Mouse (Mus musculus): ENCODE measurements at regions not wholly inside any gene's neighbourhood (a gene's known extent, or its start where the extent isn't known, plus 50 kb on each side); places are given as distances from the start of the nearest gene placed in this dataset.

- Histone ChIP-seq H3K4me3 (ENCODE audit: low read depth, low read length) (no peak overlapping the region), H3K9ac (ENCODE audit: low read length) (no peak overlapping the region), H3K27ac (ENCODE audit: low read depth, low read length) (no peak overlapping the region), H3K4me2 (ENCODE audit: low read length) (no peak overlapping the region), H3K27me3 (replicated peaks; ENCODE audit: control insufficient read depth, insufficient read depth, low read length) (no peaks in the 10 kb centered on the region), H3K36me3 (ENCODE audit: control insufficient read depth, insufficient read depth, low read length) (no peaks in the 10 kb centered on the region), H3K4me1 (ENCODE audit: control insufficient read depth, insufficient read depth, low read length) (no peaks in the 10 kb centered on the region), H3K9me3 (replicated peaks; ENCODE audit: control insufficient read depth, low read length) (no peaks in the 10 kb centered on the region)
- DNase-seq (ENCODE audit: low spot score), result peak; percentile 16
- WGBS, result 75% methylated on average over 2 of the region's 2 CpGs
- no peak for ATAC-seq
These were observed 86.4 kb upstream of the Samsn1 start for GRCm38 (mm10) chr16:76108464-76108863.

- no peak overlapping the region for H3K9ac ChIP-seq (ENCODE audit: low read length)
- H3K36me3 ChIP-seq (ENCODE audit: control insufficient read depth, insufficient read depth, low read length), result no peaks in the 10 kb centered on the region
- 91% methylated on average over 6 of the region's 6 CpGs for WGBS
- H3K9me3 ChIP-seq (replicated peaks; ENCODE audit: control insufficient read depth, low read length), result no peaks in the 10 kb centered on the region
- ATAC-seq (no peak), DNase-seq (ENCODE audit: low spot score) (no peak)
- H3K4me2 ChIP-seq (ENCODE audit: low read length), result no peak overlapping the region
- H3K27me3 ChIP-seq (replicated peaks; ENCODE audit: control insufficient read depth, insufficient read depth, low read length), result no peaks in the 10 kb centered on the region
- H3K27ac ChIP-seq (ENCODE audit: low read depth, low read length), result no peak overlapping the region
- H3K4me3 ChIP-seq (ENCODE audit: low read depth, low read length), result no peak overlapping the region
- no peaks in the 10 kb centered on the region for H3K4me1 ChIP-seq (ENCODE audit: control insufficient read depth, insufficient read depth, low read length)
These were observed 82.6 kb upstream of the Samsn1 start for GRCm38 (mm10) chr16:76104673-76105072.

GRCm38 (mm10) chr16:76101773-76102172, 79.7 kb upstream of the Samsn1 start:
- ATAC-seq, result no peak
- WGBS, result 92% methylated on average over 3 of the region's 3 CpGs

GRCm38 (mm10) chr16:76097808-76098207, 75.7 kb upstream of the Samsn1 start:
- Histone ChIP-seq H3K9ac (ENCODE audit: low read length) (no peak overlapping the region), H3K4me3 (ENCODE audit: low read depth, low read length) (no peak overlapping the region), H3K27me3 (replicated peaks; ENCODE audit: control insufficient read depth, insufficient read depth, low read length) (no peaks in the 10 kb centered on the region), H3K4me1 (ENCODE audit: control insufficient read depth, insufficient read depth, low read length) (no peaks in the 10 kb centered on the region), H3K27ac (ENCODE audit: low read depth, low read length) (no peak overlapping the region), H3K9me3 (replicated peaks; ENCODE audit: control insufficient read depth, low read length) (no peaks in the 10 kb centered on the region), H3K36me3 (ENCODE audit: control insufficient read depth, insufficient read depth, low read length) (no peaks in the 10 kb centered on the region), H3K4me2 (ENCODE audit: low read length) (no peak overlapping the region)
- DNase-seq (ENCODE audit: low spot score), result no peak
- ATAC-seq, result no peak
- WGBS, result 70% methylated on average over 9 of the region's 9 CpGs

More at GRCm38 (mm10) chr16:76101773-76102172, 79.7 kb upstream of the Samsn1 start:
- H3K9me3 ChIP-seq (replicated peaks; ENCODE audit: control insufficient read depth, low read length), result no peaks in the 10 kb centered on the region
- DNase-seq (ENCODE audit: low spot score), result no peak
- no peaks in the 10 kb centered on the region for H3K36me3 ChIP-seq (ENCODE audit: control insufficient read depth, insufficient read depth, low read length)
- no peaks in the 10 kb centered on the region for H3K4me1 ChIP-seq (ENCODE audit: control insufficient read depth, insufficient read depth, low read length)
- H3K27me3 ChIP-seq (replicated peaks; ENCODE audit: control insufficient read depth, insufficient read depth, low read length), result no peaks in the 10 kb centered on the region
- no peak overlapping the region for H3K4me2 ChIP-seq (ENCODE audit: low read length)
- no peak overlapping the region for H3K9ac ChIP-seq (ENCODE audit: low read length)
- H3K27ac ChIP-seq (ENCODE audit: low read depth, low read length), result no peak overlapping the region
- H3K4me3 ChIP-seq (ENCODE audit: low read depth, low read length), result no peak overlapping the region

- 71% methylated on average over 4 of the region's 4 CpGs for WGBS
- no peak overlapping the region for H3K27ac ChIP-seq (ENCODE audit: low read depth, low read length)
These were observed 74.3 kb upstream of the Samsn1 start for GRCm38 (mm10) chr16:76096363-76096762.

GRCm38 (mm10) chr16:76085363-76085762, 63.3 kb upstream of the Samsn1 start:
- 85% methylated on average over 4 of the region's 4 CpGs for WGBS
- no peak overlapping the region for H3K4me2 ChIP-seq (ENCODE audit: low read length)

More at GRCm38 (mm10) chr16:76096363-76096762, 74.3 kb upstream of the Samsn1 start:
- no peaks in the 10 kb centered on the region for H3K36me3 ChIP-seq (ENCODE audit: control insufficient read depth, insufficient read depth, low read length)
- H3K27me3 ChIP-seq (replicated peaks; ENCODE audit: control insufficient read depth, insufficient read depth, low read length), result no peaks in the 10 kb centered on the region
- DNase-seq (ENCODE audit: low spot score), result peak; percentile 12
- H3K4me3 ChIP-seq (ENCODE audit: low read depth, low read length), result no peak overlapping the region
- no peak; the same call in 1 of the 2 replicates for ATAC-seq
- H3K4me2 ChIP-seq (ENCODE audit: low read length), result no peak overlapping the region
- H3K9me3 ChIP-seq (replicated peaks; ENCODE audit: control insufficient read depth, low read length), result no peaks in the 10 kb centered on the region
- no peaks in the 10 kb centered on the region for H3K4me1 ChIP-seq (ENCODE audit: control insufficient read depth, insufficient read depth, low read length)
- H3K9ac ChIP-seq (ENCODE audit: low read length), result no peak overlapping the region

GRCm38 (mm10) chr16:76082465-76082864, 60.4 kb upstream of the Samsn1 start:
- Histone ChIP-seq H3K4me2 (ENCODE audit: low read length) (no peak overlapping the region), H3K4me3 (ENCODE audit: low read depth, low read length) (no peak overlapping the region), H3K4me1 (ENCODE audit: control insufficient read depth, insufficient read depth, low read length) (no peaks in the 10 kb centered on the region), H3K27me3 (replicated peaks; ENCODE audit: control insufficient read depth, insufficient read depth, low read length) (no peaks in the 10 kb centered on the region), H3K36me3 (ENCODE audit: control insufficient read depth, insufficient read depth, low read length) (no peaks in the 10 kb centered on the region), H3K9me3 (replicated peaks; ENCODE audit: control insufficient read depth, low read length) (no peaks in the 10 kb centered on the region), H3K9ac (ENCODE audit: low read length) (no peak overlapping the region), H3K27ac (ENCODE audit: low read depth, low read length) (no peak overlapping the region)
- no peak for DNase-seq (ENCODE audit: low spot score)
- no peak for ATAC-seq
- whole genome bisulfite sequencing, result 80% methylated on average over 4 of the region's 4 CpGs

More at GRCm38 (mm10) chr16:76085363-76085762, 63.3 kb upstream of the Samsn1 start:
- DNase-seq (ENCODE audit: low spot score) (no peak), ATAC-seq (no peak)
- no peaks in the 10 kb centered on the region for H3K36me3 ChIP-seq (ENCODE audit: control insufficient read depth, insufficient read depth, low read length)
- H3K9ac ChIP-seq (ENCODE audit: low read length), result no peak overlapping the region
- no peaks in the 10 kb centered on the region for H3K9me3 ChIP-seq (replicated peaks; ENCODE audit: control insufficient read depth, low read length)
- H3K27ac ChIP-seq (ENCODE audit: low read depth, low read length), result no peak overlapping the region
- no peak overlapping the region for H3K4me3 ChIP-seq (ENCODE audit: low read depth, low read length)
- no peaks in the 10 kb centered on the region for H3K4me1 ChIP-seq (ENCODE audit: control insufficient read depth, insufficient read depth, low read length)
- no peaks in the 10 kb centered on the region for H3K27me3 ChIP-seq (replicated peaks; ENCODE audit: control insufficient read depth, insufficient read depth, low read length)

GRCm38 (mm10) chr16:76079761-76080502, 57.9 kb upstream of the Samsn1 start:
- no peaks in the 10 kb centered on the region for H3K27me3 ChIP-seq (replicated peaks; ENCODE audit: control insufficient read depth, insufficient read depth, low read length)
- H3K4me2 ChIP-seq (ENCODE audit: low read length), result no peak overlapping the region
- H3K9me3 ChIP-seq (replicated peaks; ENCODE audit: control insufficient read depth, low read length), result no peaks in the 10 kb centered on the region
- no peaks in the 10 kb centered on the region for H3K4me1 ChIP-seq (ENCODE audit: control insufficient read depth, insufficient read depth, low read length)
- ATAC-seq, result no peak
- no peak for DNase-seq (ENCODE audit: low spot score)
- H3K36me3 ChIP-seq (ENCODE audit: control insufficient read depth, insufficient read depth, low read length), result no peaks in the 10 kb centered on the region
- H3K27ac ChIP-seq (ENCODE audit: low read depth, low read length), result no peak overlapping the region
- no peak overlapping the region for H3K4me3 ChIP-seq (ENCODE audit: low read depth, low read length)
- 88% methylated on average over 6 of the region's 6 CpGs for WGBS
- H3K9ac ChIP-seq (ENCODE audit: low read length), result no peak overlapping the region

GRCm38 (mm10) chr16:76078219-76078618, 56.1 kb upstream of the Samsn1 start:
- DNase-seq (ENCODE audit: low spot score), result no peak
- H3K4me3 ChIP-seq (ENCODE audit: low read depth, low read length), result no peak overlapping the region
- no peak overlapping the region for H3K27ac ChIP-seq (ENCODE audit: low read depth, low read length)
- 91% methylated on average over 5 of the region's 5 CpGs for WGBS
- ATAC-seq, result no peak
- no peak overlapping the region for H3K9ac ChIP-seq (ENCODE audit: low read length)
- no peak overlapping the region for H3K4me2 ChIP-seq (ENCODE audit: low read length)
- no peaks in the 10 kb centered on the region for H3K9me3 ChIP-seq (replicated peaks; ENCODE audit: control insufficient read depth, low read length)
- no peaks in the 10 kb centered on the region for H3K36me3 ChIP-seq (ENCODE audit: control insufficient read depth, insufficient read depth, low read length)
- H3K4me1 ChIP-seq (ENCODE audit: control insufficient read depth, insufficient read depth, low read length), result no peaks in the 10 kb centered on the region
- no peaks in the 10 kb centered on the region for H3K27me3 ChIP-seq (replicated peaks; ENCODE audit: control insufficient read depth, insufficient read depth, low read length)
